12 mouse cellular contexts compared by ENCODE assay signal in the genomic region with DNA sequence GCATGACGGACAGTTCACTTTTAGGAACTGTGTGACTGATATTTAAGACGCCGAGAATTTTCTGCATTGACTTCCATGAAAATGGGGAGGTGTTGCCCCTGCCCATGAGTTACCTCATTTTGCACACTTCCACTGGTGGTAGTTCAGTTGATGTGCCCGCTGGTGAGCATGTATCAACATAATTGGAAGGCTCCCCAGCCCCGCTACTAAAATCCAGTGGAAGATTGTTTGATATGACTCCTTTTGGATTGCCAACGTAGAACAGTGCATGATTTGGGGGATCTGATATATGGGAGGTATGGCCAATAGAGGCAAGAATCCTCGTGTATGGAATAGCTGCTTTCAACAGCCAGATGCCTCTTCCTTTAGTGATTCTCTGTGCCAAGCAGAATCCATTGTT. TPM values are rescaled to one million over a fixed set of nuclear protein-coding genes. Genes with fewer than 3 reads are reported as not detected.
DNase-seq lines count a peak whose midpoint lies in the region; ATAC-seq and TF ChIP-seq lines count a peak whose summit lies in the region.
"Had no signal": no experiment of that assay in that cellular context is flagged by ENCODE, and none has a peak within 500 bp of the region (broad histone marks: within the 10 kb centered on the region; RNA-seq: fewer than 3 reads in every experiment).

No protein-coding gene starts in this region.

- no peaks in the 10 kb centered on the region for H3K9me3 ChIP-seq in lung, embryonic 14.5 days (ENCODE audit: low read depth, low read length)
- H3K9me3 ChIP-seq in forebrain, postnatal 0 days (ENCODE audit: low read length): no peaks in the 10 kb centered on the region
- H3K9me3 ChIP-seq in neural tube, embryonic 12.5 days: no peaks in the 10 kb centered on the region
- no peaks in the 10 kb centered on the region for H3K9me3 ChIP-seq in liver, embryonic 12.5 days (replicated peaks)
- H3K9me3 ChIP-seq: liver, embryonic 15.5 days had no signal

- no peak for TF ChIP-seq CTCF in cerebellum, adult 2 months (IDR thresholded peaks at IDR 0.05; ENCODE audit: borderline replicate concordance, insufficient read depth, low read depth, low read length)
- TF ChIP-seq CTCF in lung, embryonic 14.5 days (IDR thresholded peaks at IDR 0.05; ENCODE audit: low read depth): no peak
- TF ChIP-seq CTCF in forebrain, postnatal 0 days (IDR thresholded peaks at IDR 0.05; ENCODE audit: low read depth): no peak

- no peak for ATAC-seq in lung, embryonic 14.5 days (ENCODE audit: insufficient read depth)
- no peak for ATAC-seq in forebrain, postnatal 0 days
- ATAC-seq in neural tube, embryonic 12.5 days (ENCODE audit: low FRiP score, low read depth): no peak
- no peak for ATAC-seq in liver, embryonic 12.5 days
- ATAC-seq: Patski had no signal

- H3K4me3 ChIP-seq in cerebellum, adult 2 months (replicated peaks; ENCODE audit: insufficient read depth, low read depth, low read length): peak overlapping the region; percentile 85
- H3K4me3 ChIP-seq in lung, embryonic 14.5 days (ENCODE audit: low read depth, low read length): peak overlapping the region; percentile 61
- H3K4me3 ChIP-seq in forebrain, postnatal 0 days (ENCODE audit: low read depth, low read length): peak overlapping the region; percentile 85
- peak overlapping the region; percentile 71 for H3K4me3 ChIP-seq in neural tube, embryonic 12.5 days
- no peak overlapping the region for H3K4me3 ChIP-seq in liver, embryonic 12.5 days
- H3K4me3 ChIP-seq: gastrocnemius, adult 2 months; liver, embryonic 15.5 days had no signal

- no peaks in the 10 kb centered on the region for H3K36me3 ChIP-seq in lung, embryonic 14.5 days (ENCODE audit: insufficient read depth)
- H3K36me3 ChIP-seq in forebrain, postnatal 0 days (ENCODE audit: insufficient read depth): no peaks in the 10 kb centered on the region
- no peaks in the 10 kb centered on the region for H3K36me3 ChIP-seq in neural tube, embryonic 12.5 days
- H3K36me3 ChIP-seq in liver, embryonic 12.5 days: no peaks in the 10 kb centered on the region
- H3K36me3 ChIP-seq: liver, embryonic 15.5 days had no signal

- H3K27ac ChIP-seq in cerebellum, adult 2 months (ENCODE audit: insufficient read depth, low read length): no peak overlapping the region
- no peak overlapping the region for H3K27ac ChIP-seq in lung, embryonic 14.5 days (ENCODE audit: low read depth)
- H3K27ac ChIP-seq in forebrain, postnatal 0 days (ENCODE audit: low read depth, low read length): peak overlapping the region; percentile 99
- no peak overlapping the region for H3K27ac ChIP-seq in neural tube, embryonic 12.5 days
- no peak overlapping the region for H3K27ac ChIP-seq in liver, embryonic 12.5 days
- H3K27ac ChIP-seq: gastrocnemius, adult 2 months; liver, embryonic 15.5 days had no signal

- DNase-seq in cerebellum, adult 2 months: peak; percentile 32 to 41
- no peak for DNase-seq in cerebellum, adult 9-11 months
- DNase-seq in lung, embryonic 14.5 days: no peak
- DNase-seq in lung, postnatal 4 days: no peak
- peak; percentile 50 for DNase-seq in forebrain, postnatal 0 days
- no peak for DNase-seq in ovary, postnatal 10 days (ENCODE audit: low spot score)
- DNase-seq: gastrocnemius, adult 2 months; kidney, postnatal 14 days had no signal

- 2% methylated on average over 7 of the region's 7 CpGs for WGBS in cerebellum, adult 2 months
- WGBS in lung, embryonic 14.5 days: 38% methylated on average over 7 of the region's 7 CpGs
- 14% methylated on average over 7 of the region's 7 CpGs for WGBS in forebrain, postnatal 0 days
- WGBS in neural tube, embryonic 12.5 days: 49% methylated on average over 7 of the region's 7 CpGs
- WGBS in liver, embryonic 12.5 days (ENCODE audit: insufficient replicate concordance): 42% methylated on average over 7 of the region's 7 CpGs

- peak overlapping the region; percentile 52 for H3K9ac ChIP-seq in lung, embryonic 14.5 days
- H3K9ac ChIP-seq in forebrain, postnatal 0 days: peak overlapping the region; percentile 94
- H3K9ac ChIP-seq in neural tube, embryonic 12.5 days: peak overlapping the region; percentile 82
- no peak overlapping the region for H3K9ac ChIP-seq in liver, embryonic 12.5 days
- H3K9ac ChIP-seq: liver, embryonic 15.5 days had no signal

- H3K4me1 ChIP-seq in cerebellum, adult 2 months (ENCODE audit: control insufficient read depth, insufficient read depth, low read length): peaks cover 6% of the 10 kb centered on the region; the same call in 1 of the 2 replicates
- no peaks in the 10 kb centered on the region for H3K4me1 ChIP-seq in lung, embryonic 14.5 days (ENCODE audit: insufficient read depth)
- peaks cover 3% of the 10 kb centered on the region; the same call in 1 of the 2 replicates for H3K4me1 ChIP-seq in forebrain, postnatal 0 days (ENCODE audit: insufficient read depth)
- no peaks in the 10 kb centered on the region for H3K4me1 ChIP-seq in neural tube, embryonic 12.5 days
- peaks cover 6% of the 10 kb centered on the region; the same call in 1 of the 2 replicates for H3K4me1 ChIP-seq in liver, embryonic 12.5 days
- H3K4me1 ChIP-seq: liver, embryonic 15.5 days had no signal

- H3K4me2 ChIP-seq in lung, embryonic 14.5 days: peak overlapping the region; percentile 87
- H3K4me2 ChIP-seq in forebrain, postnatal 0 days (ENCODE audit: low read depth): peak overlapping the region; percentile 60
- peak overlapping the region; percentile 82 for H3K4me2 ChIP-seq in neural tube, embryonic 12.5 days (replicated peaks)
- no peak overlapping the region for H3K4me2 ChIP-seq in liver, embryonic 12.5 days

- H3K27me3 ChIP-seq in cerebellum, adult 2 months (ENCODE audit: control insufficient read depth, insufficient read depth, low read length): no peaks in the 10 kb centered on the region
- H3K27me3 ChIP-seq in lung, embryonic 14.5 days (ENCODE audit: insufficient read depth, low read length): peaks cover 30% of the 10 kb centered on the region
- no peaks in the 10 kb centered on the region for H3K27me3 ChIP-seq in forebrain, postnatal 0 days (ENCODE audit: insufficient read depth, low read length)
- H3K27me3 ChIP-seq in neural tube, embryonic 12.5 days (replicated peaks): no peaks in the 10 kb centered on the region
- peaks cover 48% of the 10 kb centered on the region for H3K27me3 ChIP-seq in liver, embryonic 12.5 days (replicated peaks)

- TF ChIP-seq POLR2A in cerebellum, adult 2 months (IDR thresholded peaks at IDR 0.05; ENCODE audit: borderline replicate concordance, insufficient read depth, low read length): no peak

RNA-seq across cellular contexts. Expression of a gene that starts 1.9 kb away (rescaled TPM):
- 87.7 and 92.0 TPM in 2 replicates for polyA plus RNA-seq in cerebellum, adult 2 months (2012; rRNA removed)
- polyA plus RNA-seq in lung, embryonic 14.5 days (2014; fragmentation: Nextera tagmentation; extraction: Ambion mirVana): 19.8 and 19.9 TPM in 2 replicates
- total RNA-seq in forebrain, postnatal 0 days (2014; rRNA removed): 130 and 134 TPM in 2 replicates
- polyA plus RNA-seq in forebrain, postnatal 0 days (2015; fragmentation: Nextera tagmentation; extraction: Ambion mirVana): 62.1 and 73.6 TPM in 2 replicates
- 41.4 and 41.6 TPM in 2 replicates for polyA plus RNA-seq in neural tube, embryonic 12.5 days (2016; fragmentation: Nextera tagmentation; extraction: Ambion mirVana)
- polyA plus RNA-seq in liver, embryonic 12.5 days (2016; fragmentation: Nextera tagmentation; extraction: Ambion mirVana): 0.35 and 0.43 TPM in 2 replicates
- total RNA-seq: gastrocnemius, adult 2 months had no signal

Comparison
In these comparisons a context has a peak if more than half of its experiments do, and no peak if none do; other contexts are left out.
1. DNase-seq: peak in cerebellum, adult 2 months (2 of 2) and forebrain, postnatal 0 days (single experiment); none in cerebellum, adult 9-11 months (single experiment), lung, embryonic 14.5 days (single experiment), lung, postnatal 4 days (0 of 2) and ovary, postnatal 10 days (single experiment).
2. RNA of a gene that starts 1.9 kb away (polyA plus RNA-seq): 87.7 to 92.0 TPM in cerebellum, adult 2 months, 62.1 to 73.6 TPM in forebrain, postnatal 0 days, 41.4 to 41.6 TPM in neural tube, embryonic 12.5 days and 19.8 to 19.9 TPM in lung, embryonic 14.5 days; 0.35 to 0.43 TPM in liver, embryonic 12.5 days; every median in the first group is over 10 times any median in the second.